Mouse (Mus musculus): ENCODE measurements around the gene Golga7b.

Gene Golga7b

DNA sequence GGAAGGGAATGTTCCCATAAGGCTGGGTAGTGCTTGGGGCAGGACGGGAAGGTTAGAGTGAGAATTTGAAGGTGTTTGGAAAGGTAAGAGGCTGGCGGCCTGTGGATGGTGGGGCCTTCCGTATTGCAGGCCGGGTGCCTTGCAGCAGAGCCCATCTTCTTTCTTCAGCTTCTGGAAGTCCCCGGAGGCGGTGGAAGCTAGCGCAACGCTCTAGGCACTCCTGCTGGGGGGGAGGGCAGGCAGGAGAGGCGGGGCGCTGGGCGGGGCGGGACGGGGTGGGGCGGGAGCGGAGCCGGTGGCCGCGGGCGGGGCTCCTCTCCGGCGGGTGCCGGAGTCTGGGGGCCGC, 8.0 kb downstream of the Golga7b start:
- DNase-seq: no peak

DNA sequence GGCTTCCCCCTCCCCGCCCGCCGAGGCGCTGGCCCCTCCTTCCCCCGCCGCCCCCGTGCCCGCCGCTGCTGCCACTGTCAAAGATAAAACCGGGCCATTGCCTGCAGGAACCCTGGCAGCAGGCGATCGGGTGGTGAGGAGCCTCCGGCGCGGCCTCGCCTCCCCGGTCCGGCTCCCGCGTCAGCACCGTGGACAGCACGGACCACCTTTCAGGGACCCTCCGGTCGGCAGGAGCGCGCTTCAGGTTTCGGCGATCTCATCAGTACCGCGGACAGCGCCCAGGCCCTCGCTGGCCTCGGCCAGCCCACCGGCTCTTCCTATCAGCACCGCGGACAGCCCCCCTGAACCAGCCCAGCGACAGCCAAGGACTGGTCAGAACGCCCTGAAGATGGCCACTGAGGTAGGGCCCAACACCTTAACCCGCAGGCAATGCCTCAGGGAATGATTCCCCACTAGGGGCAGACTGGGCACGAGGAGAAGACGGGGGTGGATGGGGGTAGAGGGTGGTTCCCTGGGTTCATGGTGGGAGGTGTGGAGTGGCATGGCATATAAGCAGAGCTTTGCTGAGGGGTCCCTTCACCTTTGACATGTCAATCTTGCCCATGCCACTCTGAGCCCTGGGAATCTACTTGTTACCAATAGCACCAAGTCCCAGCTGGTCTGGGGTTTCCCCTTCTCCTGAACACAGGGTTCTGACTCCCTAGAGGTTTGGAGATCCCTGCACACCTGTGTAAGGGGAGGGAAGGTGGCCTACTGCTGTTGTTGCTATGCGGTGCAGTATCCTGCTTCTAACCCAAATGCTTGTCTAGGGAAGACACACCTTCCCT, 8.6 kb downstream of the Golga7b start:
- DNase-seq: peak; percentile 92

DNA sequence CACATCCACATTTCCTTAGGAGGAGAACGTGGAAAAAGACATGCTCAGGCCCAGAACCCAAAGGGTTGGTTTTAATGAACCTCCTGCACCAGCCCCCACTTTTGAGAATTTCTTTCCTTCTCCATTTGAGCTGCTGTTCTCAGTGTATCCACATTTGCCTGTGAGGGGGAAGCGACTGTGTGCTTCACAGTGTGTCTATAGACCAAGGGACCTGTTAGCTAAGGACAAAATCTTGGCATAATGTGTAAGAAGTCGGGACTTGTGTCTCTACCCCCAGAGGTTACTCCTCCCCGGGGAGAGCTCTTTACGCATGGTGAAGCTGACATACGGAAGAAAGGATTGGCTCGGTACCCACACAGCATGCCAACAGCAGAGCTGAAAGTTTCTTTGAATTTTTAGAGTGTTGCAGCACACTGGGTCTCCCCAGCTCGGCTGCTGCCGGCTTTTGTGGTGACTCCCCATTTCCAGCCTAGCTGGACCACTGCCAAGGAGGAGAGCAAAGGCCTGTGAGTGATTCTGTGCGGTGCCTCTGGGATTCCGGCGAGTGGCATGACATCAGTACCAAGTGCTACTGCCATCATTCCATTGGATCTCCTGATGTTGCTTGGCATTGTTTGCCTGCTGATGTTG, 9.4 kb downstream of the Golga7b start:
- no peak for DNase-seq

DNA sequence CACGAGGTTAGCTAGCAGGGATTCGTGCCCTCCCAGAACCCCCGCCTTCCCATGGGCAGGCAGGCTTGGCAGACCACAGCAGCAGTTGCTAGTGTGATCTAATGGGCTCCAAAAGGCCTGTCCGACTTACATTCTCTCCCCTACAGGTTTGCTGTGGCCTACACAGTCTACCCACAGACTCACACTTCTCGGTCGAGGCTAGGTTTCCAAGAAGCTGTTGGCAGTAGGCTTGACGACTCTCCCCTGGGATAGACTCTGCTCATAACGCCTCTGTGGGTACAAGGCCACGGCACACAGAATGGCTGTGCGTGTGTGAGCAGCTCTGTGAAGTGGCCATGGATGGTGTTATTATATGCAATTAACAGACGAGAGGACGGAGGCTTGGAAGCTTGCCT, 9.9 kb downstream of the Golga7b start:
- DNase-seq: no peak

DNA sequence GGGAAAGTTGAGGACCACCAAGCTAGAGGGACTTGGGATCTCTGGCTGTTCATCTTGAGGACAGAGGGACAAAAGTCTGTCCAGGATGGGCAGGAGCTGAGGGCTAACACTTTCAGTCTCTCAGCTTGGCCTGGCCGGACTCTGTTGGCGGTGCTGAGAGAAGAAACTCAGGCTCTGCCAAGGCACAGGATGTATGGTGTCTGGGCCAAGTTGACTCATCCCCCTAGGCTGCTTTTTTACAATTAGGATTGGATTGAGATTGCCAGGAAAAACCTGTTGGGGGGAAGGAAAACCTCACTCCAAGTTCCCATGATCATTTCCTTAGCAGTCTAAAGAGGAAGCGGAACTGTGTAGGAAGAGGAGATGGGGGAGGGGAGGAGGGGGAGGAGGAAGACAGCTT, 10.7 kb downstream of the Golga7b start:
- DNase-seq: no peak

DNA sequence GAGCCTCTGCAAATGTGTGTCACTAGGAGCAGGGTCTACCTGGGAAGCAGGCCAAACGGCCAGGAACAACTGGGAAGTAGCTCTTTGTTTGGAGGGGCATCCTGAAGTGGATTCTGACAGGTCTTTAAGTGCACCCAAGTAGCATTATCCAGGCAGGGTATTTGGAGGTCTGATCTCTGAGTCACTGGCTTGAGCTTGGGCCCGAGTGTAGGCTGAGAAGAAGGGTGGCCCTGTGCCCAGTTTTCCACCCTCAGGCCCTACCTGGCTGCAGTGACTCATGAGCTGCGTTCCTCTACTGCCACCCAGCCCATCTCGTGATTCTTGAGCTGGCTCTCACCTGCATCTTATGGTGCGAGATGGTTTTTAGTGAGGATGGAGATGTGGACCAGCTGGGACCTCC, 11.2 kb downstream of the Golga7b start:
- no peak for DNase-seq

DNA sequence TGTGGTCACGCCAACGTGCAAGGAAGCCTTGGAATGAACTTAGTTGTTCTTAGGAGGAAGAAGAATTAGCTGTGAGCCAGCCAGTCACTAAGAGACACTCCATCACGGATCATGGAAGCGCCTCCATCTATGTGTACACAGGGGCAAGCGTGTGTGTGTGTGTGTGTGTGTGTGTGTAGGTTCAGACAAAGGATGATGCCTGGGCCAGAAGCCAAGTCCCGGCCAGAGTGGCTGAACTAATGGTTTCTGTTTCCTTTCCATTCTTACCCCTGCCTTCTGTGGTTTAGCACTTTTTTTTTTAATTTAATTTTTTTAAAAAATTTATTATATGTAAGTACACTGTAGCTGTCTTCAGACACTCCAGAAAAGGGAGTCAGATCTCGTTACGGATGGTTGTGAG, 13.1 kb downstream of the Golga7b start:
- DNase-seq: no peak

DNA sequence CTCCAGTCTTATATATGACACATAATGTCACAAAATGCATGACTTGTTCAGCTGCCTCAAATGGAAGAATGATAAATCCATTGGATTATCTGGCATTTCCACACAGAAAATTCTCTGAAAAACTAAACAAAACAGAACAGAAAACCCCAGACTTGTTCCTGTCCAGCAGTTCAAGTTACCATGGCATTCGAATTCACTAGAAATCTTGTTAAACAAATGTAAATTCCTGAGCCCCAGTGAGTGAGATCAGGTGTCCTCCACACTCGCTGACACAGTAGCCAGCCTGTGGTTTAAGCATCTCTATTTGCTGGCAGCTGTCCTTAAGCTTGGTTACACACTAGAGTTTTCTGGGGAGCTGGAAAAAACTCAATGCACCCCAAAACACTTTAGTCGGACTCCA, 16.1 kb downstream of the Golga7b start:
- DNase-seq: no peak

DNA sequence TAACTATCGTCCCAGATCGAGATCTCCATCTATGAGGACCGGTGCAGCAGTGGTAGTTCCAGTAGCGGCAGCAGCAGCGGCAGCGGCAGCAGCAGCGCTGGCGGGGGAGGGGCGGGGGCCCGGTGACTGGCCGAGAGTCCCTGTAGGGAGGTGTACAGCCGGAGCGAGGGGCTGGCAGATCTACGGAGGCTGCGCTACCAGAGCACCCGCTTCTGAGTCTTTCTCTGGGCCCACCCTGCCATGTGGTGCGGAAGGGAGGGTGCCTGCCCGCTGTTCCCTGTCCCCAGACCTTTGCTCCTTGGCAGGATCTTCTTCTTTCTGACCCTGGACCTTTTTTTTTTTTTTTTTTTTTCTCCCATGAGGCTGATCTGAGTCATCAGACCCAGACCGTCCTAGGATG, 21.0 kb downstream of the Golga7b start:
- DNase-seq: peak; percentile 45

DNA sequence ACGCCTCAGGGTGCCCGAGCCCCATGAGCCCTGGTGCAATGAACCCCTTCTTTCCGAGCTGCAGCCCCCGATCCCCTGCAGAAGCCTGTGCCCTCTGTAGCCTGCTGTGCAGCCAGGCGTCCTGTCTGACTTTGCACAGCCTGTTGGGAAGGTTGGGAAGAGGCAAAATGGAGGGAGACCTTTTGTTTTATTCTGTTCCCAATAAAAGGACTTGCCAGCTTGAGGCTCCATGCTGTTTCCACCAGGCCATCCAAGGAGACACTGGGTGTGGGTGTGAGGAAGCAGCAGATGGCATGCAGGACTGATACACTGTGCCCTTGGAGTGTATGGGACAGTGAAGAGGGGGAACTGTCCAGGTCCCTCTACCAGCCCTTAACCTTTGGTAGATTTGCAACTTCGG, 22.7 kb downstream of the Golga7b start:
- DNase-seq: no peak

DNA sequence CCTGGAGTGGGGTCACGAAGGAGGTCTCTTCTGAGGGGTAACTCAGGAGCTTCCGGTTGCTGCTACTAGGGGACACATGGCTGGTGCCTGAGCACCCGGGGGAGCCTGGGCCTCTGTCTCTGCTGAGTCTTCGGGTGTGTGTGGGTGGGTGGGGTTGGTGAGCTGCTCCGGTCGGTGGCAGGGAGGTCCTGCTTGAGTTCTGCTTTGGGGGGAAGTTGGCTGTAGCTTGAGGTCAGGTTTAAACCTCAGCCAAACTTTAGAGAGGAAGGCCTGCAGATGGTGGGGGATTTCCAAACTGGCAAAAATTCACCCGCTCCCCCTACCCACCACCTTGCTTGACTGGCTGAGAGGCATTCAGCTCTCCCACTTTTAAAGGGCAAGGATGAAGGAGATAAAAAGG, 23.8 kb downstream of the Golga7b start:
- DNase-seq: no peak

DNA sequence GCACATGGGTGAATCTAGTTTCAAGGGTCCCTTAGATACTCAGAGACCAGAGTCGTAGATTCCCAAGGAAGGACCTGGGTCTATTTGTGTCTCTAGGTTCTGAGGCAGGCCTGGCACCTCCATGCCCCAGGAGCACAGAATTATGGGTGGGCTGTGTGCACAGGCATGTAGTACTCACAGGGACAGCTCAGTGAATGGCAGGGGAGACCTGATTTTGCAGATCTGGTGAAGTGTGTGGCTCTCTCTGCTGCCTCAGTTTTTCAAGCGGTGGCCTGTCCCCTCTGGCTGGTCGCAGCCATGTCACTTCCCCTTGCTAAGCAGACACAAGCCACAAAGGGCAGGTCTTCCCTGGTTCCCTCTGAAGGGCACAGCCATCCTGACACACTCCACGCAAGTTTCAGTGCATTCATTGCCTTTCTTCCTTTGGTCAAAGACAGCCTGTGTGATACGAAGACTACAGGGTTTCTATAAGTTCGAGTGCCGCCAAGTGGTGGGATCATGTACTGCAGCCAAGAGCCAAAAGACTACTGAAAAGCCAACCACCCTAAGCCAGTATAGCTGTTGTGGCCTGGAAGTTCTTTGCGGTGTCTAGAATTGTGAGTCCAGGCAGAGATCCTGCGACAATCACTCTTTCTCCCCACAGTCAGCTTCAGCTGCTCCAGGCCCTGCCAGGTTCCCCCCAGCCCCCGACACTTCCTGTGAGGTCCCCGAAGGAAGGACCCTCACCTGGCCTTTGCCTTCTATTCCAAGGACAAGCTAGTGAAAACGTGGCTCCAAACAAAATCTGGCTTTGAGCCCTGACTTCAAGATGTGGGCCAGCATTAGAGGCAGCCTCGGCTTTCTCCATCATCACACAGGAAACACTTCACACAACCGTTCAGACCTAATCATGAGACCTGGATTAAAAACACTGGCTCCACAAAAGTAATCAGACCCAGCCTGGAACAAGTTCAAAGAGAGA, 24.9 kb downstream of the Golga7b start:
- DNase-seq: peak; percentile 82

DNA sequence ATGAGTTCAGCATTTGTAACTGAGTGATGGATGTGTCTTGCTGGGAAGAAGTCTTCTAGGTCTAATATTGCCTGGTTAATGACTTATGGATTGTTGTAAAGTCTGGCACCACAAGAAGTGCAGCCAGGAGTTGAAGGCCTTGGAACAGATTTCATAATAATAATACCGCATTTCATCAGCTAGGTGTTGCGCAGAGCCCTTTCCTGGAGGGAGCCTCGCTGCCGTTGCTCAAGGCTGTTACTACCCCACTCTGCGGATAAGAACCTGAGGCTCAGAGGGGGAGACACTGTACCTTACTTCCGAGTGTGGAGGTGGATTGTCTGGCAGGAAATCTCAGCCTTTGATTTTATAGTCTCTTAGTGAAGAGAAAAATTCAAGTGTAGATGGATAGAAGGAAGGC, 29.9 kb downstream of the Golga7b start:
- DNase-seq: no peak

DNA sequence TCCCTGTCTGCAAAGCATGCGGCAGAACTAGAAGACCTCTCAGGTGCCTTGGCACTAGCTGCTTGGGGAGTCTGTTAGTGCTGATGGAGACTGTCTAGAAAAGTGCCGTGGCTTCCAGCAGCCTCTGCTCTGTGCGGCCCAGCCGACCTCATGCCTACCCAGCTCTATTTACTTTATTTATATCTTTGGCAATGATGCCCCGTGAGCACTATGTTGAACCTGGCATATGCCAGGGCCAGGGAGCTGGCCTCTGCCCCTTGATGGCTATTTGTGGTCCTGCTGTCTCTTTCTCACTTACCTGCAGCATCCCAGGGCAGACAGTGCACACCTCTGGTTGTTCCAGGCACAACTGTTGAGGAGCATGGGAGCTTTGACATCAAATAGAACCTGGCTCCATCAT, 31.1 kb downstream of the Golga7b start:
- DNase-seq: no peak

DNA sequence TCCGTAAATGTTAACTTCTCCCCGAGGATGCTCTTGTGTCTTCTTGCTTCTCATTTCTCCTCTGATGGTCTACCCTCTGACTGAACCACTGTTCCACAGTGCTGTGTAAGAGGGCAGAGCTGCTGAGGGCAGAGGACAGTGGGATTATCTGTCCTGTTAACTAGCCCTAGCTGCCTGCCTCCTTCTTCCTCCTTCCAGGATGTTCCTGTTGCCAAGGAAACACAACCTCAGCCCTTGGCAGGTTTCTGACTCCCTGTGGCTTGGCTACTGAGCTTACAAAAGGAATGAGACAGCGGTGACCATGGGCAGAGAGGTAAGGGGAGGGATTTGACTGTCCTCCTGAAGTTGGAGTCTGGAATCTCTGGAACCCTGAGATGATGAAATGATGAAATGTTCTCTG, 32.2 kb downstream of the Golga7b start:
- DNase-seq: no peak

DNA sequence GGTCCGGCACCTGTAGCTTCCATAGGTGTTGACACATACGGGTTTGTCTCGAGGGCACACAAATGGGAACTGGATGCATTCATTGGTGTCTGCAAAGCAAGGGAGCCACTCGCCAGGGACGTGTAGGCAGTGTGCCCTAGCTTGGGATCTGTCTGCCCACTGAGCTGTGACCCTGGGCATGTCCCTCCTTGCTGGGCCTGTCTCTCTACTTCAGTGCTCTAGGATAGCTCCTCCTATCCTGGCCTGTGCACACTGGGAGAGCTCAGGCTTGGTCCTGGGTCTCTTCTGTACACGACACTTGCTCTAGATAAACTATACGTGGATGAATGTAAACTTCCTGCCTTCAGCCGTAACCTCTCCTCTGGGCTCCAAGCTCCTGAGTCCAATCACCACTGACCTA, 36.8 kb downstream of the Golga7b start:
- no peak for DNase-seq

DNA sequence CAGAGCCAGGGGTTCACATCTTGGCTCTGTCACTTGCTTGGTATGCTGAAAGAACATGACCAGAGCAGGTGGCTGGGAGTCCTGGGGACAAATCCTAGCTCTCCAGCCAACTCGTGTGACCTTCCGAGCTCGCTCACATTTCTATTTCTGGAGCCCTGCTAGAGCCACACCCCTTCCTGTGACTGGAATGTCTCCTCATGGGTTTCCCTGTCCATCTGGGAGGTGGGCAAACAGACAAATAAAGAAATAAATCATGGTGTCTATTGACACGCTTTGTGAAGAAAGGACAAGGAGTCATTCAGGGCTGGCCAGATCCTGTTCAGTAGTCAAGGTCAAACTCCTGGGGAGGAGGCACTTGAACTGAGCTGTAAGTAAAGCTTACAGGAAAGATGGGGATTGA, 41.0 kb downstream of the Golga7b start:
- no peak for DNase-seq

DNA sequence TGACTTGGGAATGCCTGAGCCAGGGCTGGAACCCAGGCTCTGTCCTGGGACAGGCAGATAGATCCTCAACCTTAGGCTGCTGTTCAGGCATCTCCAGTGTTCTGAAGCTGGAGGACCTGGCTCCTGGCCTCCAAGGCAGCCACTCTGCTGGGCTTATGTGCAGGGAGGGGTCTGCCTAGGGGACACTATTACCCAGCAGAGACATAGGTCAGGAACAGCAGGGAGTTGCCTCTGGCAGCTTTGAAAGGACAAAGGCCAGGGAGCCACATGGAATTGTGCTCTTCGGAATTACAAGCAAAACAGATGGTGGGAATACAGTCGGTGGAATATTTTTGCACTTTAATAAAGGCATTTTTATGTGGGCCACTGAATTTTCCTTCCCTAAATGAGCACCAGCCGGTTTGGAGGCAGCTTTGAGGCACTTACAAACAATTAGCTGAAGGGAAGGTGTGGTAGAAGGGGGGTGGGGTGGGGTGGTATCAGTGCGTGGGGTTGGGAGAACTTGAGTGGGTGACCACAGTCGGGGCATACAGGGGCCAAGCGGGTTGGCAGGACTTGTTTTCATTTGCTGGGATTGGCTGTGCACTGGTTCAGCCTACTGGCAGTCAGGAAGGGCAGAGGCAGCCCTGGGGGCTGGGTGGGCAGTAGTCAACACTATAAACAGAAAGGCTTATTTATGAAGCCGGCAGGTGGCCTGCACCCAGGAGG, 43.7 kb downstream of the Golga7b start:
- no peak for DNase-seq

DNA sequence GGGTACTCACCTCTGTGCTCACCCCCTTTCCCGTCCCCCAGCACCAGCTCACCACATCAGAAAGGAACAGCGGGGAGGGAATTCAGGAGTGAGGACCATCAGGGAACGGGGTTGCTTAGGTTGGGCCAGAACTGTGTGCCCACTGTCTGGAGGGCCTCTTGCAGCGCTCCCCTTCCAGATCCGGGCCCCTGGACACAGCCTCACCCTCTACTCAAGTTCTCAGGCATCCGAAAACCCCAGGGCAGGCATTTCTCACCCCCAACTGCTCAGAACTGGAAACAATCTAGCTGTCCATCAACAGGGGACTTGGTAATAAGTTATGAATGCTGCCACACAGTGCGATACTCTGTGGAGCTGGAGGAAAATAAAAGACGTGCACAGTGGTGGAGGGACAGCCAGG, 44.7 kb downstream of the Golga7b start:
- no peak for DNase-seq

DNA sequence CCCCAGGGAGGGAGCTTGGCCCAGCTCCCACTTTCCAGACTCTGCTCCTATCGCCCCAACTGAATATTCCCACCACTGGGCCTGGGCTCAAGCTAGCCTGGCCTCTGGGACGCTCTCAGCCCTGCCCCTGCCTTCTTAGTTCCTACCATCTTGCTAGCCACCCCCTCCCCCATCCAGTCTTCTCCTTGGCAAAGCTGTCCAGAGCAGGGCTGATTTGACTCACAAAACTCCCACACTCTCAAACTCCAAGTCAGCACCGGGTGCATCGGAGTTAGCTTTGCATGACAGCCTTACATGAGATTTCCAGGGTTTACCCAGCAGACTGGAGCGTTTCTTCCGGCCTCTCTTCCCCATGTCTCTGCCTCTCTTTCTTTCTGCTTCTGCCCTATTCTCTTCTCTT, 45.8 kb downstream of the Golga7b start:
- no peak for DNase-seq

DNA sequence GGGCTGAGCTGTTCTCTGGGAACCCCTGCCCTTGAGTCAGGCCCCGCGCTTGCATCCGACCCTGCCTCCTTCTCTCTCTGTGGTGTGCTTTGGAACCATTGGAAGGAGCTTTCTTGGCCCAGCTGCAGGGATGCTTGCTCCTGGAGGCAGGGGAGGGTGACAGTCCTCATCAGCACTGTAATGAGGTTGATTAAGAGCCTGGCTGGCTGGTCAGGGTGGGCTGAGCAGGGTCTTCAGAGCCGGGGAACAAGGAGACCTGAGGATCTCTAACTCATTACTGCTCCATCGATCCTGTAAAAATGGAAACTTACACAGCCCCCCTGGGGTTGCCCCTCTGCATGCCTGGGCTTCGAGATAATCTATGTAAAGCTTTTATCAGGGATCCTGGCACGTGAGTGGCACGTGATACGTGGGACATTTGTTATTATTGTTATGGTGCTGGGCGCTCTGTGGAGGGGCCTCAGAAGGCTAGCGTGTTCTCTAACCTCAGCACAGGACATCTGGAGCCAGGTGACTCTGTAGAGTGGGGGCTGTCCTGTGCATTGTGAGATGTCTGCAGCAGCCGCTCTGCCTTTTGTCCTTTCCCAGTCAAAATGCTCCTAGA, 55.9 kb downstream of the Golga7b start:
- no peak for DNase-seq

DNA sequence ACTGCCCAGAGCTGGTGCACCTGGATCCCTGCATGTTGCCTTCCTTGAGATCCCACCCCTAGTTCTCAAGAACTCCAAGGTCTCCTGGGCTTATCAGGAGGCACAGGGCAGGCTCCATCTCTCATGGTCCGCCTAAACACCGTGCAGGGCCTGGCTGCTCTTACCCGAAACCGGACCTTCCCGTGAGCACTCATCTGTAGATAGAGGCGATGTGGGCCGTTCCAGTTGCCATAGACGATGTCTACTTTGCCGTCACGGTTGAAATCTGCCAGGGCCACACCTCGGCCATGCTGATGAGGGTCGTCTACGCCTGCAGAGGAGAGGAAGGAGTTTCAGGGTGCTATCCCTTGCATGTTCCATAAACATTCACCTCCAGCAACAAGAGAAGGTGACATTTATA, 57.1 kb downstream of the Golga7b start:
- no peak for DNase-seq

DNA sequence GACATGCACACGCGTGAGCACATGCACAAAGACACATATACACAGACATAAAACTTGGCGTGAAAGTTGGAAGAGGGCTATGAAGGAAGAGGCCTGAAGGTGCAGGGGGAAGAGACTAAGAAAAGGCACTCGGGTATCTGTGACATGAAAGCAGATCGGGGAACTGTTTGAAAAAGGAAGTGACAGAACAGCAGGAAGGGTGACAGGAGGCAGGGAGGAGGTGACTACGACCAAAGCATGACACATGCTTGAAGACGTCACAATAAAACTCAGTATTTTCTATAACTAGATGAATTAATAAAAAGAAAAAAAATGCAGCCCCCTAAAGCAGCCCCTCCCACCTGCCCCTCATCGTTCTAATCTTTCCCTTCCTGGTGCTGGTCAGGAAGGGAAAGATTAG, 58.4 kb downstream of the Golga7b start:
- no peak for DNase-seq
